ENCODE assay signal across 13 mouse cellular contexts in genomic region chr10:43123422-43123821, GRCm38 (mm10). TPM values are rescaled to one million over a fixed set of nuclear protein-coding genes. Genes with fewer than 3 reads are reported as not detected.
"Had no signal": no experiment of that assay in that cellular context is flagged by ENCODE, and none has a peak within 500 bp of the region (broad histone marks: within the 10 kb centered on the region; RNA-seq: fewer than 3 reads in every experiment).

No protein-coding gene starts in this region.

- H3K9ac ChIP-seq: limb, embryonic 13.5 days; liver, embryonic 12.5 days; lung, embryonic 14.5 days; midbrain, embryonic 12.5 days had no signal

- H3K9me3 ChIP-seq: limb, embryonic 13.5 days; liver, embryonic 12.5 days; midbrain, embryonic 12.5 days had no signal

- H3K36me3 ChIP-seq: liver, embryonic 12.5 days; midbrain, embryonic 12.5 days had no signal

- H3K4me2 ChIP-seq: limb, embryonic 13.5 days; liver, embryonic 12.5 days; lung, embryonic 14.5 days; midbrain, embryonic 12.5 days had no signal

- H3K27me3 ChIP-seq: limb, embryonic 13.5 days; midbrain, embryonic 12.5 days had no signal

- DNase-seq: kidney, adult 18-20 months; kidney, postnatal 10 days; kidney, postnatal 4 days; lung, embryonic 14.5 days; lung, postnatal 10 days; right cerebral cortex, postnatal 25 days; thymus, adult 2 months; thymus, postnatal 25 days had no signal

- H3K4me3 ChIP-seq: limb, embryonic 13.5 days; liver, embryonic 12.5 days; midbrain, embryonic 12.5 days had no signal

- H3K27ac ChIP-seq: limb, embryonic 13.5 days; liver, embryonic 12.5 days; midbrain, embryonic 12.5 days had no signal

RNA-seq across cellular contexts. Expression of gene Sobp, which starts 50.9 kb away (rescaled TPM):
- total RNA-seq: megakaryocyte-erythroid progenitor cell, adult 5-6 weeks had no signal

RNA-seq across cellular contexts. Expression of gene 9030612E09Rik, which starts 51.1 kb away (rescaled TPM):
- total RNA-seq: megakaryocyte-erythroid progenitor cell, adult 5-6 weeks had no signal
- polyA plus RNA-seq: liver, embryonic 12.5 days; liver, embryonic 16.5 days; lung, embryonic 14.5 days had no signal
